Mouse (Mus musculus) heart, postnatal 0 days (tissue): ENCODE measurements around the gene Skp1a.

Source experiments
- CTCF ChIP-seq: IDR thresholded peaks from 2 replicates; pipeline ENCODE4 v1.5.1; 2016; ENCODE audit warnings: antibody characterized with exemption, control low read depth, low read depth
- EP300 ChIP-seq: IDR thresholded peaks from 2 replicates; pipeline ENCODE4 v1.6.1; 2016; ENCODE audit warnings: antibody characterized with exemption, low read depth

DNA sequence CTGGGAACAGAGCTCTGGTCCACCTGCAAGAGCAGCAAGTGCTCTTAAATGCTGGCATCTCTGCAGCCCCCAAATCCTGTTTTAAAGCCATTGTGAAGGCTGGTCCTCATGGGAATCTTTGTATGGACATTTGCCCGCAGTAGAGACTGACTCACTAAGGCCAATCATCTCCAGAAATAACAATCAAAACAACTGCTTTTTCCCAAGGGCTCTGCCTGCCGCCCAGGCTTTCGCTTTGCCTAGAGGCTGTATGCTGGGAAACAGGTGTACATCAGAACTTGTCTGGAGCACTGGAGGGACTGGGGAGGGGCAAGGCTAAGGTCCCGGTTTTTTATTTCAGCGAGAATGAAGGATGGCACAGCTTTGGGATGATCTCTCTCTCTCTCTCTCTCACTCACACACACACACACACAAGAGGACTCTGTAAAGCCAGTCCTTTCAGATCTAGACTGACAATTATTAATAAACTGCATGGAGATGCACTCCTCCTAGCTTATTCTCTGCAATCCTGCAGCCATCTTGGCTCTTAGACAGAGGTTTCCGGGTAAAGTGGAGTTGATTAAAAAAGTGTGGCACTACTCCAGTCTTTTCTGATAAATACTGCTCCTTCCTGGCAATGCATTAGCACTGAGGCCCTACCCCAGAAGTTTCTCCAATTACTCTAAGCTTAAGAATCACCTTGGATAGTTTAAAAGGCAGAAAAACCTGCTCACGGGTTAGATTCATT is 2.9 kb upstream of the Skp1a start:
- TF ChIP-seq EP300 (no peak), CTCF (no peak)
